Mouse (Mus musculus): ENCODE results near the gene Wrnip1. TPM values are rescaled to one million over a fixed set of nuclear protein-coding genes. Genes with fewer than 3 reads are reported as not detected.

Wrnip1 gene
- polyA plus RNA-seq, 1 experiment from 2014 or later: 24.1 TPM

GRCm38 (mm10) chr13:32783816-32784215, 18.0 kb upstream of the Wrnip1 start, which contains the start of gene Mylk4:
Gene Mylk4, minus strand, starts transcription at chr13:32783954.
- H3K27ac ChIP-seq: no peak within 1 kb of the TSS
- no peak for ATAC-seq (ENCODE audit: low FRiP score, low read depth)

GRCm38 (mm10) chr13:32787584-32787983, 14.3 kb upstream of the Wrnip1 start:
- H3K9ac ChIP-seq: no peak overlapping the region
- 63% methylated on average over 2 of the region's 2 CpGs for WGBS
- no peaks in the 10 kb centered on the region for H3K36me3 ChIP-seq
- no peak overlapping the region for H3K4me3 ChIP-seq
- 0 out of 2 replicates have a peak, but pooled peaks cover 2% of the 10 kb centered on the region for H3K27me3 ChIP-seq
- no peak for ATAC-seq (ENCODE audit: low FRiP score, low read depth)
- no peaks in the 10 kb centered on the region for H3K9me3 ChIP-seq
- no peaks in the 10 kb centered on the region for H3K4me1 ChIP-seq
- H3K27ac ChIP-seq: no peak overlapping the region
- H3K4me2 ChIP-seq (replicated peaks): no peak overlapping the region

More at GRCm38 (mm10) chr13:32783816-32784215, 18.0 kb upstream of the Wrnip1 start, which contains the start of gene Mylk4:
- Histone ChIP-seq H3K9me3 (no peaks in the 10 kb centered on the region), H3K9ac (no peak within 1 kb of the TSS), H3K4me2 (replicated peaks) (no peak within 1 kb of the TSS), H3K36me3 (no peaks in the 10 kb centered on the region), H3K27me3 (peaks cover 2% of the 10 kb centered on the region; the same call in 1 of the 2 replicates), H3K4me1 (peaks cover 6% of the 10 kb centered on the region), H3K4me3 (no peak within 1 kb of the TSS)
- WGBS: 81% methylated on average over 8 of the region's 8 CpGs

GRCm38 (mm10) chr13:32789781-32790180, 12.1 kb upstream of the Wrnip1 start:
- Histone ChIP-seq H3K4me1 (no peaks in the 10 kb centered on the region), H3K27me3 (0 out of 2 replicates have a peak, but pooled peaks cover 2% of the 10 kb centered on the region), H3K4me3 (no peak overlapping the region), H3K9ac (no peak overlapping the region), H3K9me3 (no peaks in the 10 kb centered on the region), H3K4me2 (replicated peaks) (no peak overlapping the region), H3K36me3 (no peaks in the 10 kb centered on the region), H3K27ac (no peak overlapping the region)
- WGBS: 74% methylated on average over 4 of the region's 4 CpGs
- ATAC-seq (ENCODE audit: low FRiP score, low read depth): no peak

GRCm38 (mm10) chr13:32794619-32795018, 7.2 kb upstream of the Wrnip1 start:
- 64% methylated on average over 2 of the region's 2 CpGs for WGBS
- Histone ChIP-seq H3K4me1 (peaks cover 13% of the 10 kb centered on the region), H3K27me3 (no peaks in the 10 kb centered on the region), H3K4me3 (no peak overlapping the region), H3K36me3 (no peaks in the 10 kb centered on the region), H3K4me2 (replicated peaks) (no peak overlapping the region), H3K27ac (no peak overlapping the region), H3K9me3 (no peaks in the 10 kb centered on the region), H3K9ac (no peak overlapping the region)
- ATAC-seq (ENCODE audit: low FRiP score, low read depth): no peak

GRCm38 (mm10) chr13:32795166-32795565, 6.7 kb upstream of the Wrnip1 start:
- Histone ChIP-seq H3K9ac (no peak overlapping the region), H3K4me2 (replicated peaks) (no peak overlapping the region), H3K27ac (peak overlapping the region; percentile 28; the same call in 1 of the 2 replicates), H3K4me1 (peaks cover 13% of the 10 kb centered on the region), H3K36me3 (no peaks in the 10 kb centered on the region), H3K4me3 (no peak overlapping the region), H3K9me3 (no peaks in the 10 kb centered on the region), H3K27me3 (no peaks in the 10 kb centered on the region)
- 92% methylated on average over 5 of the region's 5 CpGs for WGBS
- no peak for ATAC-seq (ENCODE audit: low FRiP score, low read depth)

GRCm38 (mm10) chr13:32797085-32797484, 4.8 kb upstream of the Wrnip1 start:
- Histone ChIP-seq H3K36me3 (no peaks in the 10 kb centered on the region), H3K4me1 (peaks cover 13% of the 10 kb centered on the region), H3K27ac (peak overlapping the region; percentile 79), H3K27me3 (no peaks in the 10 kb centered on the region), H3K9ac (no peak overlapping the region), H3K9me3 (no peaks in the 10 kb centered on the region), H3K4me2 (replicated peaks) (no peak overlapping the region), H3K4me3 (no peak overlapping the region)
- ATAC-seq (ENCODE audit: low FRiP score, low read depth): no peak
- WGBS: 38% methylated on average over 1 of the region's 1 CpGs

GRCm38 (mm10) chr13:32799131-32799530, 2.7 kb upstream of the Wrnip1 start:
- peaks cover 27% of the 10 kb centered on the region for H3K4me1 ChIP-seq
- no peak for ATAC-seq (ENCODE audit: low FRiP score, low read depth)
- H3K4me2 ChIP-seq (replicated peaks): no peak overlapping the region
- no peaks in the 10 kb centered on the region for H3K9me3 ChIP-seq
- H3K9ac ChIP-seq: no peak overlapping the region
- 61% methylated on average over 2 of the region's 2 CpGs for WGBS
- no peak overlapping the region for H3K27ac ChIP-seq
- H3K4me3 ChIP-seq: no peak overlapping the region
- H3K27me3 ChIP-seq: no peaks in the 10 kb centered on the region
- H3K36me3 ChIP-seq: no peaks in the 10 kb centered on the region

GRCm38 (mm10) chr13:32800859-32801258, 979 bp upstream of the Wrnip1 start:
- no peak for ATAC-seq (ENCODE audit: low FRiP score, low read depth)

GRCm38 (mm10) chr13:32802259-32803081, 632 bp downstream of the Wrnip1 start, which contains the start of gene D930007J09Rik:
Gene D930007J09Rik, minus strand, starts transcription at chr13:32802849.
- Histone ChIP-seq H3K9ac (peak within 1 kb of the TSS; percentile 84), H3K4me2 (replicated peaks) (peak within 1 kb of the TSS; percentile 73), H3K4me1 (peaks cover 28% of the 10 kb centered on the region), H3K4me3 (peak within 1 kb of the TSS; percentile 92), H3K9me3 (no peaks in the 10 kb centered on the region), H3K36me3 (peaks cover 19% of the 10 kb centered on the region), H3K27me3 (no peaks in the 10 kb centered on the region), H3K27ac (peak within 1 kb of the TSS; percentile 73)
- under 1% methylated on average over 95 of the region's 95 CpGs for WGBS
- ATAC-seq (ENCODE audit: low FRiP score, low read depth): peak; percentile 29

More at GRCm38 (mm10) chr13:32800859-32801258, 979 bp upstream of the Wrnip1 start:
- Histone ChIP-seq H3K9me3 (no peaks in the 10 kb centered on the region), H3K27me3 (no peaks in the 10 kb centered on the region), H3K4me1 (peaks cover 38% of the 10 kb centered on the region), H3K4me3 (peak overlapping the region; percentile 92), H3K9ac (peak overlapping the region; percentile 45; the same call in 1 of the 2 replicates), H3K27ac (no peak overlapping the region), H3K4me2 (replicated peaks) (peak overlapping the region; percentile 73), H3K36me3 (peaks cover 6% of the 10 kb centered on the region; the same call in 1 of the 2 replicates)

GRCm38 (mm10) chr13:32803701-32804345, 2.0 kb downstream of the Wrnip1 start:
- no peak for ATAC-seq (ENCODE audit: low FRiP score, low read depth)
- 0 out of 2 replicates have a peak overlapping the region, but pooled peaks have one; percentile 84 for H3K9ac ChIP-seq
- WGBS: 63% methylated on average over 4 of the region's 4 CpGs

GRCm38 (mm10) chr13:32806820-32807219, 5.0 kb downstream of the Wrnip1 start:
- no peak overlapping the region for H3K9ac ChIP-seq
- H3K4me1 ChIP-seq: peaks cover 25% of the 10 kb centered on the region
- H3K27ac ChIP-seq: no peak overlapping the region
- no peak overlapping the region for H3K4me3 ChIP-seq
- peaks cover 50% of the 10 kb centered on the region for H3K36me3 ChIP-seq
- no peak overlapping the region for H3K4me2 ChIP-seq (replicated peaks)
- ATAC-seq (ENCODE audit: low FRiP score, low read depth): no peak
- no peaks in the 10 kb centered on the region for H3K27me3 ChIP-seq
- no peaks in the 10 kb centered on the region for H3K9me3 ChIP-seq
- WGBS: 84% methylated on average over 7 of the region's 7 CpGs

More at GRCm38 (mm10) chr13:32803701-32804345, 2.0 kb downstream of the Wrnip1 start:
- H3K4me3 ChIP-seq: peak overlapping the region; percentile 92
- H3K27me3 ChIP-seq: no peaks in the 10 kb centered on the region
- H3K4me2 ChIP-seq (replicated peaks): peak overlapping the region; percentile 73
- no peak overlapping the region for H3K27ac ChIP-seq
- H3K36me3 ChIP-seq: peaks cover 31% of the 10 kb centered on the region
- H3K9me3 ChIP-seq: no peaks in the 10 kb centered on the region
- peaks cover 25% of the 10 kb centered on the region for H3K4me1 ChIP-seq

- H3K4me1 ChIP-seq: peaks cover 25% of the 10 kb centered on the region
- no peak overlapping the region for H3K4me3 ChIP-seq
- no peak overlapping the region for H3K9ac ChIP-seq
- no peak for ATAC-seq (ENCODE audit: low FRiP score, low read depth)
- H3K27me3 ChIP-seq: no peaks in the 10 kb centered on the region
- H3K9me3 ChIP-seq: no peaks in the 10 kb centered on the region
- no peak overlapping the region for H3K4me2 ChIP-seq (replicated peaks)
- 90% methylated on average over 3 of the region's 3 CpGs for WGBS
- peaks cover 54% of the 10 kb centered on the region for H3K36me3 ChIP-seq
- H3K27ac ChIP-seq: no peak overlapping the region
These were observed 5.8 kb downstream of the Wrnip1 start for GRCm38 (mm10) chr13:32807624-32808023.
